Mouse (Mus musculus) kidney, postnatal 0 days (tissue): ENCODE measurements at regions not wholly inside any gene's neighbourhood (a gene's known extent, or its start where the extent isn't known, plus 50 kb on each side); places are given as distances from the start of the nearest gene placed in this dataset.

ENCODE experiments used
- ATAC-seq: fragments of 200-750 bp; cut with Nextera tagmentation; replicated peaks from 2 replicates; pipeline ENCODE4 v1.8.0; 2017; ENCODE audit warnings: low read depth, moderate number of reproducible peaks, moderate TSS enrichment, moderate library complexity; ENCODE audit not compliant: low FRiP score
- DNase-seq: peaks from one replicate; pipeline ENCODE4 v3.0.0-alpha.2; 2016; ENCODE audit warnings: low spot score
- H3K27ac ChIP-seq: fragments of 300-500 bp; sonication (generic); 2 replicates; pipeline ENCODE4 v1.5.1; 2014; ENCODE audit warnings: mild to moderate bottlenecking
- H3K27me3 ChIP-seq: fragments of 300-500 bp; sonication (generic); 2 replicates; pipeline ENCODE4 v1.6.1; 2014; ENCODE audit warnings: low read length, mixed read lengths; ENCODE audit not compliant: insufficient read depth
- H3K36me3 ChIP-seq: fragments of 300-500 bp; sonication (generic); 2 replicates; pipeline ENCODE4 v1.6.1; 2014; ENCODE audit warnings: low read length, mixed read lengths; ENCODE audit not compliant: insufficient read depth
- H3K4me1 ChIP-seq: fragments of 300-500 bp; sonication (generic); replicated peaks from 2 replicates; pipeline ENCODE4 v1.6.1; 2014; ENCODE audit warnings: antibody characterized with exemption, low read length, mixed read lengths; ENCODE audit not compliant: insufficient read depth
- H3K4me2 ChIP-seq: fragments of 300-500 bp; sonication (generic); 2 replicates; pipeline ENCODE4 v1.6.1; 2014; ENCODE audit warnings: mild to moderate bottlenecking, low read length, moderate library complexity, mixed read lengths
- H3K4me3 ChIP-seq: fragments of 300-500 bp; sonication (generic); replicated peaks from 2 replicates; pipeline ENCODE4 v1.5.1; 2014; ENCODE audit warnings: low read depth, low read length
- H3K9ac ChIP-seq: fragments of 300-500 bp; sonication (generic); 2 replicates; pipeline ENCODE4 v1.6.1; 2014; ENCODE audit warnings: low read depth, low read length
- H3K9me3 ChIP-seq: fragments of 300-500 bp; sonication (generic); replicated peaks from 2 replicates; pipeline ENCODE4 v1.6.1; 2016; ENCODE audit warnings: low read length, inconsistent platforms, mixed read lengths
- CTCF ChIP-seq: IDR thresholded peaks from 2 replicates; pipeline ENCODE4 v1.5.1; 2016; ENCODE audit warnings: antibody characterized with exemption, low read depth, mild to moderate bottlenecking, moderate library complexity
- WGBS: fragments of 180-500 bp; shearing (Covaris S2); extraction: QIAGEN DNeasy Blood & Tissue Kit; methylation state at CpG from one replicate; pipeline ENCODE4 v1.1.7; 2014; 5-methylcytosine and 5-hydroxymethylcytosine counted together

GRCm38 (mm10) chr3:137775076-137775849 is 89.0 kb upstream of the H2afz start:
- TF ChIP-seq CTCF = no peak
- H3K4me3 ChIP-seq = no peak overlapping the region
- no peak for DNase-seq
- H3K4me1 ChIP-seq = peaks cover 5% of the 10 kb centered on the region; the same call in 1 of the 2 replicates
- 77% methylated on average over 6 of the region's 6 CpGs for WGBS
- H3K4me2 ChIP-seq = no peak overlapping the region
- no peaks in the 10 kb centered on the region for H3K27me3 ChIP-seq
- no peaks in the 10 kb centered on the region for H3K36me3 ChIP-seq
- H3K27ac ChIP-seq = no peak overlapping the region
- no peak overlapping the region for H3K9ac ChIP-seq
- no peaks in the 10 kb centered on the region for H3K9me3 ChIP-seq
- ATAC-seq = no peak

- H3K4me3 ChIP-seq = no peak overlapping the region
- H3K27ac ChIP-seq = no peak overlapping the region
- H3K4me2 ChIP-seq = no peak overlapping the region
- H3K9ac ChIP-seq = no peak overlapping the region
- H3K27me3 ChIP-seq = no peaks in the 10 kb centered on the region
- peak; percentile 25; the same call in 1 of the 2 replicates for ATAC-seq
- H3K9me3 ChIP-seq = no peaks in the 10 kb centered on the region
- peak; percentile 74 for TF ChIP-seq CTCF
- DNase-seq = peak; percentile 72
- no peaks in the 10 kb centered on the region for H3K36me3 ChIP-seq
- peaks cover 6% of the 10 kb centered on the region; the same call in 1 of the 2 replicates for H3K4me1 ChIP-seq
- 36% methylated on average over 7 of the region's 7 CpGs for WGBS
Observed at GRCm38 (mm10) chr3:137778113-137778512, 86.2 kb upstream of the H2afz start.

- H3K4me3 ChIP-seq = no peak overlapping the region
- 3% methylated on average over 11 of the region's 11 CpGs for WGBS
Observed at GRCm38 (mm10) chr3:137780029-137780428, 84.3 kb upstream of the H2afz start.

DNA sequence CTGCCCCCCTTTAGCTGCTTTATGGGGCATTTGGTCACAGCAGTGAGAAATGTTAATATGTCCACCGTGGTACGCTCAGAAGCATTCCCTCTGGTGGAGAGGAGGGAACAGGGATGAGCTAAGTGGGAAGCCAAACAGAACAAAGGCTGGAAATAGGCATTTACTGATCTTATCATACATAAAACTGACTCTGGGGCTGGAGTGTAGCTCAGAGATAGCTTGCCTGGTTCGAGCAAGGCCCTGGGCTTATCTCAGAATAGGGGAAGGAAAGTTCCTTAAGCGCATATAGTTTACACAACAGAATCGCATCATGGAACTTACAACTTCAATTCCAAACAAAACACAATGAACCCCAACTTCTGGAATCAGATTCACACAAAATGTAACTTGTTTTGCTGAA is 81.5 kb upstream of the H2afz start:
- ATAC-seq = no peak
- TF ChIP-seq CTCF = no peak
- Histone ChIP-seq H3K27ac (no peak overlapping the region), H3K27me3 (no peaks in the 10 kb centered on the region), H3K9me3 (no peaks in the 10 kb centered on the region), H3K4me1 (peaks cover 6% of the 10 kb centered on the region; the same call in 1 of the 2 replicates), H3K4me3 (no peak overlapping the region), H3K9ac (no peak overlapping the region), H3K4me2 (no peak overlapping the region), H3K36me3 (no peaks in the 10 kb centered on the region)
- DNase-seq = no peak
- 84% methylated on average over 5 of the region's 5 CpGs for WGBS

More at GRCm38 (mm10) chr3:137780029-137780428, 84.3 kb upstream of the H2afz start:
- Histone ChIP-seq H3K36me3 (no peaks in the 10 kb centered on the region), H3K27me3 (no peaks in the 10 kb centered on the region), H3K9ac (no peak overlapping the region), H3K4me2 (peak overlapping the region; percentile 34), H3K4me1 (peaks cover 6% of the 10 kb centered on the region; the same call in 1 of the 2 replicates), H3K27ac (no peak overlapping the region), H3K9me3 (no peaks in the 10 kb centered on the region)
- TF ChIP-seq CTCF = no peak
- no peak for ATAC-seq
- no peak for DNase-seq

DNA sequence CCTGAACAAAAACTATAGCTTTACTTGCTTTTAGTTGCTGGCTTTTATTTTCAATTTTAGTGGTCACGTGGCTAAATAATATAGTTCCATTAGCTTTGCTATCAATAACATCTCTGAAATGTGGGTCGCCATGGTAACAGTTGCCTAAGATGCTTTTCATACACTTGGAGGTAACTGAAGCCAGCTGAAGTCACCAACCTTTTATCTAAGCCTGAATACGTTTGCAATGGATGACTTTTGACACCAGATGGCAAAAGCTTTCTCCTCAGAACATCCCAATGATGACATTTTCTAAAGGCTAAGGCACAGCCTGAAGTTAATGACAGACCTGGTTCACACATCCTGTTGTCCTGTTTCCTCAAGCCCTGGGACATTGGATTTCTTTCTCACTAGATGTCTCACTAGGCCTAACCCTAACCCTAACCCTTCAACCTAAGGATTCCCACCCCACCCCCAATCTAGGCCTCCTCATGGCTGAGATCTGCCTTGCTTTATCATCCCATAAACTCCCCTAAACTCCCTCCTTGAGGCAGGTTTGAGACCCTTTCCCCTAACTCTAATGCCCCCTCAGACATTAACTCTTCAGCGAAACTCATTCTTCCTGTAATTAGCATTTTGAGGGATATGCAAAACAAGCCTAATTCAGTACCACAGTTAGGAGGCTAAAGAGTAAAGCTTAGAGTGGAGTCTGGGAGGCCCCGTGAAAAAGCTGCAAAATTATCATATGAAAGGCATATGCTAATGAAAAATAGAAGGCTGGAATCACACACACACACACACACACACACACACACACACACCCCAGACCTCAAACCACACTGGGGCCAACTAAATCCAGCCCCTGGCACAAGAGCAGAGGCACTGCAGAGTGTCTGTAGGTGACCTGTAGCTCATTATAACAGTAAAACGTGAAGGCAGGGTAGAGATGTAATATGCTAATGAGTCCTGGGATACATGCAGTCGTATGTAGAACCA is 80.1 kb upstream of the H2afz start:
- Histone ChIP-seq H3K36me3 (no peaks in the 10 kb centered on the region), H3K4me2 (no peak overlapping the region), H3K27me3 (no peaks in the 10 kb centered on the region), H3K9me3 (no peaks in the 10 kb centered on the region), H3K4me1 (peaks cover 6% of the 10 kb centered on the region; the same call in 1 of the 2 replicates), H3K4me3 (no peak overlapping the region), H3K9ac (no peak overlapping the region), H3K27ac (no peak overlapping the region)
- DNase-seq (no peak), ATAC-seq (no peak)
- no peak for TF ChIP-seq CTCF
- WGBS = 55% methylated on average over 7 of the region's 7 CpGs

- Histone ChIP-seq H3K36me3 (no peaks in the 10 kb centered on the region), H3K27me3 (no peaks in the 10 kb centered on the region), H3K4me2 (no peak overlapping the region), H3K4me1 (peaks cover 1% of the 10 kb centered on the region; the same call in 1 of the 2 replicates), H3K9ac (no peak overlapping the region), H3K4me3 (no peak overlapping the region), H3K9me3 (no peaks in the 10 kb centered on the region), H3K27ac (no peak overlapping the region)
- DNase-seq = no peak
- ATAC-seq = no peak
- 77% methylated on average over 7 of the region's 7 CpGs for WGBS
- no peak for TF ChIP-seq CTCF
Observed at GRCm38 (mm10) chr3:137785224-137785623, 79.1 kb upstream of the H2afz start.
